ENCODE assay signal across 15 mouse cellular contexts in genomic region chr7:142478574-142478973, GRCm38 (mm10). TPM values are rescaled to one million over a fixed set of nuclear protein-coding genes. Genes with fewer than 3 reads are reported as not detected.
DNase-seq lines count a peak whose midpoint lies in the region; ATAC-seq and TF ChIP-seq lines count a peak whose summit lies in the region.
"Had no signal": no experiment of that assay in that cellular context is flagged by ENCODE, and none has a peak within 500 bp of the region (broad histone marks: within the 10 kb centered on the region; RNA-seq: fewer than 3 reads in every experiment).

No protein-coding gene starts in this region.

- peak overlapping the region; percentile 16; the same call in 1 of the 2 replicates for H3K4me2 ChIP-seq in kidney, embryonic 16.5 days (replicated peaks; ENCODE audit: low read depth, low read length)
- H3K4me2 ChIP-seq in embryonic facial prominence, embryonic 13.5 days = no peak overlapping the region
- H3K4me2 ChIP-seq in heart, embryonic 14.5 days (ENCODE audit: low read length) = 0 out of 2 replicates have a peak overlapping the region, but pooled peaks have one; percentile 6
- H3K4me2 ChIP-seq in limb, embryonic 13.5 days (replicated peaks) = no peak overlapping the region
- H3K4me2 ChIP-seq in forebrain, embryonic 16.5 days (ENCODE audit: low read length) = no peak overlapping the region
- H3K4me2 ChIP-seq: midbrain, embryonic 15.5 days had no signal

- WGBS in kidney, embryonic 16.5 days = 88% methylated on average over 2 of the region's 2 CpGs
- WGBS in kidney, adult 2 months = 89% methylated on average over 2 of the region's 2 CpGs
- 73% methylated on average over 2 of the region's 2 CpGs for WGBS in embryonic facial prominence, embryonic 13.5 days
- 63% methylated on average over 2 of the region's 2 CpGs for WGBS in heart, embryonic 14.5 days
- 96% methylated on average over 2 of the region's 2 CpGs for WGBS in limb, embryonic 13.5 days
- WGBS in forebrain, embryonic 16.5 days = 56% methylated on average over 2 of the region's 2 CpGs

- H3K36me3 ChIP-seq in kidney, embryonic 16.5 days (ENCODE audit: insufficient read depth, low read length) = no peaks in the 10 kb centered on the region
- H3K36me3 ChIP-seq in kidney, adult 2 months (ENCODE audit: control insufficient read depth, insufficient read depth, low read length) = no peaks in the 10 kb centered on the region
- H3K36me3 ChIP-seq in embryonic facial prominence, embryonic 13.5 days = no peaks in the 10 kb centered on the region; the same call in 1 of the 2 replicates
- H3K36me3 ChIP-seq in heart, embryonic 14.5 days (ENCODE audit: control insufficient read depth, insufficient read depth, low read length) = no peaks in the 10 kb centered on the region
- no peaks in the 10 kb centered on the region for H3K36me3 ChIP-seq in limb, embryonic 13.5 days
- H3K36me3 ChIP-seq in forebrain, embryonic 16.5 days (ENCODE audit: control insufficient read depth, insufficient read depth) = no peaks in the 10 kb centered on the region
- H3K36me3 ChIP-seq: midbrain, embryonic 15.5 days had no signal

- H3K27me3 ChIP-seq in kidney, embryonic 16.5 days (ENCODE audit: insufficient read depth, low read length) = no peaks in the 10 kb centered on the region
- H3K27me3 ChIP-seq in kidney, adult 2 months (replicated peaks; ENCODE audit: control insufficient read depth, insufficient read depth, low read length) = no peaks in the 10 kb centered on the region
- no peaks in the 10 kb centered on the region for H3K27me3 ChIP-seq in embryonic facial prominence, embryonic 13.5 days
- no peaks in the 10 kb centered on the region for H3K27me3 ChIP-seq in heart, embryonic 14.5 days (ENCODE audit: control insufficient read depth, insufficient read depth, low read length)
- no peaks in the 10 kb centered on the region for H3K27me3 ChIP-seq in limb, embryonic 13.5 days
- no peaks in the 10 kb centered on the region for H3K27me3 ChIP-seq in forebrain, embryonic 16.5 days (replicated peaks; ENCODE audit: control insufficient read depth, insufficient read depth, low read length)
- H3K27me3 ChIP-seq: CH12.LX; midbrain, embryonic 15.5 days had no signal

- TF ChIP-seq CTCF in kidney, adult 2 months (conservative IDR thresholded peaks at IDR 0.05; ENCODE audit: insufficient read depth, insufficient read length, low read depth, low read length) = no peak

- H3K4me1 ChIP-seq in kidney, embryonic 16.5 days (ENCODE audit: insufficient read depth, low read length) = peaks cover 66% of the 10 kb centered on the region
- no peaks in the 10 kb centered on the region for H3K4me1 ChIP-seq in kidney, adult 2 months (ENCODE audit: control insufficient read depth, insufficient read depth, low read length)
- H3K4me1 ChIP-seq in embryonic facial prominence, embryonic 13.5 days = peaks cover 52% of the 10 kb centered on the region
- peaks cover 61 to 71% of the 10 kb centered on the region in 2 experiments for H3K4me1 ChIP-seq in heart, embryonic 14.5 days (ENCODE audit: control insufficient read depth in 2 of 2, insufficient read depth in 2 of 2, low read length in 2 of 2)
- peaks cover 74% of the 10 kb centered on the region for H3K4me1 ChIP-seq in limb, embryonic 13.5 days
- H3K4me1 ChIP-seq in forebrain, embryonic 16.5 days (replicated peaks; ENCODE audit: control insufficient read depth, insufficient read depth, low read length) = peaks cover 14% of the 10 kb centered on the region

- ATAC-seq in kidney, embryonic 16.5 days (ENCODE audit: low FRiP score, low TSS enrichment) = no peak
- ATAC-seq in embryonic facial prominence, embryonic 13.5 days (ENCODE audit: insufficient number of reproducible peaks, insufficient read depth, low FRiP score, low TSS enrichment, low read depth) = no peak
- ATAC-seq in heart, embryonic 14.5 days (ENCODE audit: insufficient number of reproducible peaks, insufficient read depth, low FRiP score, low read depth) = no peak
- ATAC-seq in limb, embryonic 13.5 days (ENCODE audit: low FRiP score, low read depth) = no peak
- no peak for ATAC-seq in forebrain, embryonic 16.5 days
- ATAC-seq: midbrain, embryonic 15.5 days had no signal

- no peak overlapping the region for H3K4me3 ChIP-seq in kidney, embryonic 16.5 days (ENCODE audit: low read length)
- no peak overlapping the region for H3K4me3 ChIP-seq in kidney, adult 2 months (ENCODE audit: insufficient read depth, low read depth, low read length)
- H3K4me3 ChIP-seq in embryonic facial prominence, embryonic 13.5 days = no peak overlapping the region
- no peak overlapping the region for H3K4me3 ChIP-seq in heart, embryonic 14.5 days (ENCODE audit: control insufficient read depth in 1 of 2, insufficient read depth in 1 of 2, low read depth in 1 of 2, low read length in 2 of 2)
- no peak overlapping the region for H3K4me3 ChIP-seq in limb, embryonic 13.5 days
- no peak overlapping the region for H3K4me3 ChIP-seq in forebrain, embryonic 16.5 days (replicated peaks; ENCODE audit: low read length)
- H3K4me3 ChIP-seq: midbrain, embryonic 15.5 days had no signal

- no peak overlapping the region for H3K9ac ChIP-seq in kidney, embryonic 16.5 days (replicated peaks; ENCODE audit: low read length)
- no peak overlapping the region for H3K9ac ChIP-seq in embryonic facial prominence, embryonic 13.5 days
- peak overlapping the region; percentile 25; the same call in 1 of the 2 replicates for H3K9ac ChIP-seq in heart, embryonic 14.5 days (ENCODE audit: low read length)
- no peak overlapping the region for H3K9ac ChIP-seq in limb, embryonic 13.5 days
- H3K9ac ChIP-seq in forebrain, embryonic 16.5 days (replicated peaks; ENCODE audit: low read depth, low read length) = no peak overlapping the region
- H3K9ac ChIP-seq: midbrain, embryonic 15.5 days had no signal

- no peak for DNase-seq in kidney, adult 2 months
- DNase-seq in embryo, embryonic 10.5 days (ENCODE audit: low spot score) = no peak
- DNase-seq: cerebellum, adult 9-10 months; kidney, adult 11 months; lung, adult 2 months; thymus, adult 2 months had no signal

- H3K27ac ChIP-seq in kidney, embryonic 16.5 days (ENCODE audit: low read length) = no peak overlapping the region
- no peak overlapping the region for H3K27ac ChIP-seq in kidney, adult 2 months (ENCODE audit: insufficient read depth, low read depth, low read length)
- 0 out of 2 replicates have a peak overlapping the region, but pooled peaks have one; percentile 16 for H3K27ac ChIP-seq in embryonic facial prominence, embryonic 13.5 days
- peak overlapping the region in 1 of 2 experiments; percentile 98; a peak in 2 of 4 replicates for H3K27ac ChIP-seq in heart, embryonic 14.5 days (replicated peaks in 1 of 2; ENCODE audit: control insufficient read depth in 1 of 2, insufficient read depth in 1 of 2, low read depth in 2 of 2, low read length in 2 of 2)
- H3K27ac ChIP-seq in limb, embryonic 13.5 days = peak overlapping the region; percentile 99; the same call in 1 of the 2 replicates
- no peak overlapping the region for H3K27ac ChIP-seq in forebrain, embryonic 16.5 days (ENCODE audit: low read length)
- H3K27ac ChIP-seq: midbrain, embryonic 15.5 days had no signal

- TF ChIP-seq POLR2A in kidney, adult 2 months (IDR thresholded peaks at IDR 0.05; ENCODE audit: low read depth, low read length) = no peak

- no peaks in the 10 kb centered on the region for H3K9me3 ChIP-seq in kidney, embryonic 16.5 days (ENCODE audit: low read length)
- H3K9me3 ChIP-seq in embryonic facial prominence, embryonic 13.5 days = no peaks in the 10 kb centered on the region
- no peaks in the 10 kb centered on the region for H3K9me3 ChIP-seq in heart, embryonic 14.5 days (ENCODE audit: control insufficient read depth, low read length)
- H3K9me3 ChIP-seq in limb, embryonic 13.5 days = no peaks in the 10 kb centered on the region
- H3K9me3 ChIP-seq in forebrain, embryonic 16.5 days (ENCODE audit: control insufficient read depth, low read length) = no peaks in the 10 kb centered on the region
- H3K9me3 ChIP-seq: midbrain, embryonic 15.5 days had no signal

RNA-seq across cellular contexts. Expression of gene Lsp1, which starts 18.0 kb away (rescaled TPM):
- polyA plus RNA-seq in kidney, embryonic 16.5 days (2015; fragmentation: Nextera tagmentation; extraction: Ambion mirVana) = 141 and 156 TPM in 2 replicates
- 22.2 and 39.8 TPM in 2 replicates for polyA plus RNA-seq in kidney, adult 2 months (2012; rRNA removed)
- 28.5 and 29.2 TPM in 2 replicates for polyA plus RNA-seq in embryonic facial prominence, embryonic 13.5 days (2015; fragmentation: Nextera tagmentation; extraction: Ambion mirVana)
- polyA plus RNA-seq in heart, embryonic 14.5 days (2014; fragmentation: Nextera tagmentation; extraction: Ambion mirVana) = 48.6 and 49.3 TPM in 2 replicates
- 46.3 and 49.8 TPM in 2 replicates for polyA plus RNA-seq in limb, embryonic 13.5 days (2015; fragmentation: Nextera tagmentation; extraction: Ambion mirVana)
- polyA plus RNA-seq in forebrain, embryonic 16.5 days (2015; fragmentation: Nextera tagmentation; extraction: Ambion mirVana) = 3.5 and 5.5 TPM in 2 replicates

RNA-seq across cellular contexts. Expression of gene Tnnt3, which starts 20.1 kb away (rescaled TPM):
- polyA plus RNA-seq in kidney, embryonic 16.5 days (2015; fragmentation: Nextera tagmentation; extraction: Ambion mirVana) = 14.2 and 17.2 TPM in 2 replicates
- polyA plus RNA-seq in kidney, adult 2 months (2012; rRNA removed) = 48.3 TPM in 1 of 2 replicates, not detected in the other
- polyA plus RNA-seq in embryonic facial prominence, embryonic 13.5 days (2015; fragmentation: Nextera tagmentation; extraction: Ambion mirVana) = 3.8 and 5.8 TPM in 2 replicates
- 3.9 and 5.8 TPM in 2 replicates for polyA plus RNA-seq in heart, embryonic 14.5 days (2014; fragmentation: Nextera tagmentation; extraction: Ambion mirVana)
- polyA plus RNA-seq in limb, embryonic 13.5 days (2015; fragmentation: Nextera tagmentation; extraction: Ambion mirVana) = 60.9 and 62.3 TPM in 2 replicates
- 0.73 and 1.2 TPM in 2 replicates for polyA plus RNA-seq in forebrain, embryonic 16.5 days (2015; fragmentation: Nextera tagmentation; extraction: Ambion mirVana)

RNA-seq across cellular contexts. Expression of gene Tnni2, which starts 37.0 kb away (rescaled TPM):
- 11.9 and 12.0 TPM in 2 replicates for polyA plus RNA-seq in kidney, embryonic 16.5 days (2015; fragmentation: Nextera tagmentation; extraction: Ambion mirVana)
- 0.54 and 103 TPM in 2 replicates for polyA plus RNA-seq in kidney, adult 2 months (2012; rRNA removed)
- 7.7 and 8.4 TPM in 2 replicates for polyA plus RNA-seq in embryonic facial prominence, embryonic 13.5 days (2015; fragmentation: Nextera tagmentation; extraction: Ambion mirVana)
- 24.1 and 31.7 TPM in 2 replicates for polyA plus RNA-seq in heart, embryonic 14.5 days (2014; fragmentation: Nextera tagmentation; extraction: Ambion mirVana)
- polyA plus RNA-seq in limb, embryonic 13.5 days (2015; fragmentation: Nextera tagmentation; extraction: Ambion mirVana) = 45.2 and 47.5 TPM in 2 replicates
- polyA plus RNA-seq in forebrain, embryonic 16.5 days (2015; fragmentation: Nextera tagmentation; extraction: Ambion mirVana) = 0.89 TPM in 1 of 2 replicates, not detected in the other

RNA-seq across cellular contexts. Expression of gene Syt8, which starts 43.9 kb away (rescaled TPM):
- 2.3 and 4.0 TPM in 2 replicates for polyA plus RNA-seq in kidney, embryonic 16.5 days (2015; fragmentation: Nextera tagmentation; extraction: Ambion mirVana)
- polyA plus RNA-seq in kidney, adult 2 months (2012; rRNA removed) = 1.8 and 3.3 TPM in 2 replicates
- 0.37 and 0.66 TPM in 2 replicates for polyA plus RNA-seq in embryonic facial prominence, embryonic 13.5 days (2015; fragmentation: Nextera tagmentation; extraction: Ambion mirVana)
- not detected in 2 replicates for polyA plus RNA-seq in heart, embryonic 14.5 days (2014; fragmentation: Nextera tagmentation; extraction: Ambion mirVana)
- polyA plus RNA-seq in limb, embryonic 13.5 days (2015; fragmentation: Nextera tagmentation; extraction: Ambion mirVana) = 1.2 and 1.4 TPM in 2 replicates
- not detected in 2 replicates for polyA plus RNA-seq in forebrain, embryonic 16.5 days (2015; fragmentation: Nextera tagmentation; extraction: Ambion mirVana)
- polyA plus RNA-seq: limb, embryonic 11.5 days; midbrain, embryonic 15.5 days; neural tube, embryonic 14.5 days had no signal

RNA-seq across cellular contexts. Expression of gene Mrpl23, which starts 53.9 kb away (rescaled TPM):
- 24.4 and 24.6 TPM in 2 replicates for polyA plus RNA-seq in kidney, embryonic 16.5 days (2015; fragmentation: Nextera tagmentation; extraction: Ambion mirVana)
- polyA plus RNA-seq in kidney, adult 2 months (2012; rRNA removed) = 10.3 and 11.0 TPM in 2 replicates
- 36.0 and 36.7 TPM in 2 replicates for polyA plus RNA-seq in embryonic facial prominence, embryonic 13.5 days (2015; fragmentation: Nextera tagmentation; extraction: Ambion mirVana)
- 23.5 and 23.8 TPM in 2 replicates for polyA plus RNA-seq in heart, embryonic 14.5 days (2014; fragmentation: Nextera tagmentation; extraction: Ambion mirVana)
- 27.3 and 35.1 TPM in 2 replicates for polyA plus RNA-seq in limb, embryonic 13.5 days (2015; fragmentation: Nextera tagmentation; extraction: Ambion mirVana)
- polyA plus RNA-seq in forebrain, embryonic 16.5 days (2015; fragmentation: Nextera tagmentation; extraction: Ambion mirVana) = 16.0 and 23.0 TPM in 2 replicates

Comparison
In these comparisons a context has a peak if more than half of its experiments do, and no peak if none do; other contexts are left out.
1. H3K27ac ChIP-seq: peak in embryonic facial prominence, embryonic 13.5 days (single experiment) and limb, embryonic 13.5 days (single experiment); none in kidney, embryonic 16.5 days (single experiment), kidney, adult 2 months (single experiment) and forebrain, embryonic 16.5 days (single experiment).
2. H3K4me2 ChIP-seq: peak in kidney, embryonic 16.5 days (single experiment) and heart, embryonic 14.5 days (single experiment); none in embryonic facial prominence, embryonic 13.5 days (single experiment), limb, embryonic 13.5 days (single experiment) and forebrain, embryonic 16.5 days (single experiment).